Mouse (Mus musculus): Measurements from ENCODE around the gene Ttc23.
A peak's percentile ranks its signal among the peaks of the same experiment; 100 is the strongest.

Gene Ttc23

GRCm38 (mm10) chr7:67644833-67645680 lies 2.2 kb upstream of the Ttc23 start, which contains the start of gene Lrrc28:
Gene Lrrc28, minus strand, starts transcription at chr7:67645268.
- peak; percentile 97 for DNase-seq (ENCODE audit: low read depth, low spot score)

- DNase-seq (ENCODE audit: low read depth, low spot score) = no peak
Measured at GRCm38 (mm10) chr7:67645681-67646014, 1.6 kb upstream of the Ttc23 start.

- DNase-seq (ENCODE audit: low read depth, low spot score) = no peak
Measured at GRCm38 (mm10) chr7:67646131-67646530, 1.1 kb upstream of the Ttc23 start.

GRCm38 (mm10) chr7:67648376-67648775 lies 1.2 kb downstream of the Ttc23 start:
- no peak for DNase-seq (ENCODE audit: low read depth, low spot score)

- DNase-seq (ENCODE audit: low read depth, low spot score) = no peak
Measured at GRCm38 (mm10) chr7:67652211-67652610, 5.0 kb downstream of the Ttc23 start.

GRCm38 (mm10) chr7:67654668-67655067 lies 7.5 kb downstream of the Ttc23 start:
- DNase-seq (ENCODE audit: low read depth, low spot score) = no peak

- no peak for DNase-seq (ENCODE audit: low read depth, low spot score)
Measured at GRCm38 (mm10) chr7:67655186-67655585, 8.0 kb downstream of the Ttc23 start.

- no peak for DNase-seq (ENCODE audit: low read depth, low spot score)
Measured at GRCm38 (mm10) chr7:67658110-67658509, 10.9 kb downstream of the Ttc23 start.

- no peak for DNase-seq (ENCODE audit: low read depth, low spot score)
Measured at GRCm38 (mm10) chr7:67662424-67662823, 15.2 kb downstream of the Ttc23 start.

GRCm38 (mm10) chr7:67663981-67664694 lies 16.9 kb downstream of the Ttc23 start:
- no peak for DNase-seq (ENCODE audit: low read depth, low spot score)

GRCm38 (mm10) chr7:67670965-67671364 lies 23.8 kb downstream of the Ttc23 start:
- DNase-seq (ENCODE audit: low read depth, low spot score) = no peak

- peak; percentile 38 for DNase-seq (ENCODE audit: low read depth, low spot score)
Measured at GRCm38 (mm10) chr7:67672650-67673049, 25.4 kb downstream of the Ttc23 start.

- DNase-seq (ENCODE audit: low read depth, low spot score) = no peak
Measured at GRCm38 (mm10) chr7:67673656-67674055, 26.4 kb downstream of the Ttc23 start.

- no peak for DNase-seq (ENCODE audit: low read depth, low spot score)
Measured at GRCm38 (mm10) chr7:67678878-67679499, 31.8 kb downstream of the Ttc23 start.

- no peak for DNase-seq (ENCODE audit: low read depth, low spot score)
Measured at GRCm38 (mm10) chr7:67681078-67681477, 33.9 kb downstream of the Ttc23 start.

GRCm38 (mm10) chr7:67683006-67683405 lies 35.8 kb downstream of the Ttc23 start:
- no peak for DNase-seq (ENCODE audit: low read depth, low spot score)

GRCm38 (mm10) chr7:67686545-67686944 lies 39.3 kb downstream of the Ttc23 start:
- no peak for DNase-seq (ENCODE audit: low read depth, low spot score)

GRCm38 (mm10) chr7:67688281-67688680 lies 41.1 kb downstream of the Ttc23 start:
- no peak for DNase-seq (ENCODE audit: low read depth, low spot score)

- DNase-seq (ENCODE audit: low read depth, low spot score) = no peak
Measured at GRCm38 (mm10) chr7:67689793-67690192, 42.6 kb downstream of the Ttc23 start.

GRCm38 (mm10) chr7:67691036-67691435 lies 43.8 kb downstream of the Ttc23 start:
- DNase-seq (ENCODE audit: low read depth, low spot score) = no peak

GRCm38 (mm10) chr7:67692141-67692540 lies 44.9 kb downstream of the Ttc23 start:
- no peak for DNase-seq (ENCODE audit: low read depth, low spot score)

GRCm38 (mm10) chr7:67692791-67693538 lies 45.8 kb downstream of the Ttc23 start:
- DNase-seq (ENCODE audit: low read depth, low spot score) = no peak

All from WW6 (cell line).